Mouse (Mus musculus) erythroblast, adult 5-6 weeks (primary cell): ENCODE measurements around the gene Terb2. TPM values are rescaled to one million over a fixed set of nuclear protein-coding genes. Genes with fewer than 3 reads are reported as not detected.

Experiments
- ATAC-seq: replicated peaks from 2 replicates; pipeline ENCODE4 v1.8.0; 2016; ENCODE audit warnings: moderate number of reproducible peaks, mild to moderate bottlenecking, moderate TSS enrichment, inconsistent platforms; ENCODE audit not compliant: poor library complexity, low FRiP score, severe bottlenecking
- total RNA-seq, 2 experiments: library from RNA; stranded (forward) in 1 of 2; stranded (reverse) in 1 of 2; fragments of 150-400 nt in 1 of 2; fragments of 200-764, 138-1000 nt in 1 of 2; gene quantifications; 2 replicates each; pipeline versions ENCODE4 v1.2.3 to v1.2.4; 2015 to 2017; ENCODE audit warnings: low replicate concordance in 2 of 2

Terb2 gene
- total RNA-seq, 2 experiments from 2014 or later, result not detected

GRCm38 (mm10) chr2:122159667-122160066 is 26.4 kb upstream of the Terb2 start:
- ATAC-seq, result no peak

- peak; percentile 88 for ATAC-seq
These were observed 25.4 kb upstream of the Terb2 start, which contains the start of gene Trim69 for GRCm38 (mm10) chr2:122160680-122161079. Gene Trim69 (plus strand): TSS chr2:122160700.

GRCm38 (mm10) chr2:122161542-122161941 is 24.5 kb upstream of the Terb2 start:
- ATAC-seq, result no peak

GRCm38 (mm10) chr2:122162529-122162928 is 23.5 kb upstream of the Terb2 start:
- no peak for ATAC-seq

- no peak for ATAC-seq
These were observed 22.5 kb upstream of the Terb2 start for GRCm38 (mm10) chr2:122163430-122164195.

GRCm38 (mm10) chr2:122164293-122164692 is 21.8 kb upstream of the Terb2 start:
- peak; percentile 74 for ATAC-seq

- no peak for ATAC-seq
These were observed 14.8 kb upstream of the Terb2 start for GRCm38 (mm10) chr2:122171292-122171691.

- no peak for ATAC-seq
These were observed 13.9 kb upstream of the Terb2 start for GRCm38 (mm10) chr2:122172188-122172587.

GRCm38 (mm10) chr2:122180051-122180822 is 5.8 kb upstream of the Terb2 start:
- no peak for ATAC-seq

- no peak for ATAC-seq
These were observed 986 bp upstream of the Terb2 start for GRCm38 (mm10) chr2:122185086-122185485.

- ATAC-seq, result no peak
These were observed 679 bp downstream of the Terb2 start for GRCm38 (mm10) chr2:122186751-122187150.

- no peak for ATAC-seq
These were observed 5.8 kb downstream of the Terb2 start for GRCm38 (mm10) chr2:122191849-122192248.

- no peak; the same call in 1 of the 2 replicates for ATAC-seq
These were observed 8.4 kb downstream of the Terb2 start for GRCm38 (mm10) chr2:122194509-122194929.

GRCm38 (mm10) chr2:122201501-122201900 is 15.4 kb downstream of the Terb2 start:
- ATAC-seq, result no peak

GRCm38 (mm10) chr2:122206440-122207107 is 20.5 kb downstream of the Terb2 start:
- no peak for ATAC-seq

GRCm38 (mm10) chr2:122210534-122211228 is 24.6 kb downstream of the Terb2 start:
- ATAC-seq, result no peak

GRCm38 (mm10) chr2:122217075-122217474 is 31.0 kb downstream of the Terb2 start:
- ATAC-seq, result peak; percentile 74

GRCm38 (mm10) chr2:122218234-122218633 is 32.2 kb downstream of the Terb2 start:
- ATAC-seq, result no peak

- no peak for ATAC-seq
These were observed 35.3 kb downstream of the Terb2 start for GRCm38 (mm10) chr2:122221378-122221777.

- ATAC-seq, result 0 out of 2 replicates have a peak, but pooled peaks have one; percentile 44
These were observed 35.7 kb downstream of the Terb2 start for GRCm38 (mm10) chr2:122221798-122222197.
